Mouse (Mus musculus) pancreas, adult 10 weeks (tissue): ENCODE data around the gene 9130008F23Rik. TPM values are rescaled to one million over a fixed set of nuclear protein-coding genes. Genes with fewer than 3 reads are reported as not detected.

Source experiments
- polyA plus RNA-seq: library from polyadenylated mRNA; stranded (reverse); fragments of 350-450 nt; fragmentation: Illumina TruSeq; extraction: RNeasy Lipid Tissue Mini Kit (QIAGEN cat#74804); gene quantifications from one replicate; pipeline ENCODE4 v1.2.3, GENCODE M21; 2015; ENCODE audit warnings: low read depth, low replicate concordance; ENCODE audit not compliant: insufficient read depth

The 9130008F23Rik gene
- 1.0 TPM for polyA plus RNA-seq

GRCm38 (mm10) chr17:40879924-40880691, at the start of gene 9130008F23Rik:
TSS of gene 9130008F23Rik (minus strand) at chr17:40880559.

GRCm38 (mm10) chr17:40914250-40914649, 33.9 kb upstream of the 9130008F23Rik start, which contains the start of gene Glyatl3:
TSS of gene Glyatl3 (minus strand) at chr17:40914350.

Other genes starting within 250 kb of the 9130008F23Rik start
- not detected for gene Esp3, start 248.5 kb downstream of the 9130008F23Rik start, polyA plus RNA-seq
- gene Esp1, start 153.4 kb downstream of the 9130008F23Rik start, polyA plus RNA-seq, result not detected
- gene Crisp2, start 73.6 kb downstream of the 9130008F23Rik start, polyA plus RNA-seq, result not detected
- not detected for gene Rhag, start 69.4 kb downstream of the 9130008F23Rik start, polyA plus RNA-seq
- not detected for gene Glyatl3, start 33.8 kb upstream of the 9130008F23Rik start, polyA plus RNA-seq
- gene Mut, start 54.1 kb upstream of the 9130008F23Rik start, polyA plus RNA-seq, result 6.7 TPM
- 0.70 TPM for gene Cenpq, start 54.5 kb upstream of the 9130008F23Rik start, polyA plus RNA-seq